9 mouse cellular contexts compared by ENCODE assay signal in the genomic region with DNA sequence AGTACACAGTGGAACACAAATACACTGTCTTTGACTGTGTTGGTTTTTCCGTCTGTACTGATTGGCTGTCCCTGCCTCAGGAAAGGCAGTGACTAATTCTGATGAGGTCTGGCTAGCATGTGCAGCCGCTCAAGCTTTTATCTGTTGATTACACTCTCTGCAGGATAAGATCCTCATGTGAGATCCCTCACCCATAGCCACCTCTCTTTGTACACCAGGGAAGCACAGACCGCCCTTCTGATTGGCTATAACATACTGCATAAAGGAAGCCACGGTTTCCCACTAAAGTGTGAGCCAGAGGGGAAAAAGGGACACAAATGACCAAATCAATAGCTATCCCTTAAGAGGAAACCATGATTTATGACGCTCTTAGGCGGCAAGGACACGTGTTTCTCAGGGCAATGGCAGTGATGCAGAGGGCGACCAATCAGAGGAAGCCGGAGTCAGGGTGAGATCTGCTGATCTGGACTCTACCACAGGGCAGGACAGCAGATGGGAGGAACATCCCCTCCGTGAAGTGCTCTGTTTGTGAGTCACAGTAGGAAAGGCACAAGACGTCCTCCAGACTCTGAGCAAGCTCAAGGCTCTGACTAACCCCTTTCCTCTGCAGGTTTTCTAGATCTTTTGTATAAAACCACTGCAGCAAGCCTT.
DNase-seq lines count a peak whose midpoint lies in the region; ATAC-seq lines count a peak whose summit lies in the region.
"Had no signal": no experiment of that assay in that cellular context is flagged by ENCODE, and none has a peak within 500 bp of the region (broad histone marks: within the 10 kb centered on the region; RNA-seq: fewer than 3 reads in every experiment).

No protein-coding gene starts in this region.

- 0 out of 2 replicates have a peak, but pooled peaks have one; percentile 66 for ATAC-seq in kidney, embryonic 15.5 days (replicated peaks; ENCODE audit: low FRiP score)
- ATAC-seq in activated CD4-positive, CD25-positive, alpha-beta regulatory T cell, adult 4 months, result peak; percentile 57
- peak; percentile 58 for ATAC-seq in midbrain, embryonic 16.5 days

- no peak overlapping the region for H3K4me3 ChIP-seq in kidney, embryonic 15.5 days (replicated peaks)
- H3K4me3 ChIP-seq in hindbrain, embryonic 10.5 days, result no peak overlapping the region
- H3K4me3 ChIP-seq in midbrain, embryonic 16.5 days (ENCODE audit: low read depth, low read length), result no peak overlapping the region
- H3K4me3 ChIP-seq: limb, embryonic 12.5 days had no signal

- no peak overlapping the region for H3K4me2 ChIP-seq in kidney, embryonic 15.5 days
- 0 out of 2 replicates have a peak overlapping the region, but pooled peaks have one; percentile 15 for H3K4me2 ChIP-seq in midbrain, embryonic 16.5 days (ENCODE audit: low read length)
- H3K4me2 ChIP-seq: limb, embryonic 12.5 days had no signal

- no peaks in the 10 kb centered on the region for H3K27me3 ChIP-seq in kidney, embryonic 15.5 days
- H3K27me3 ChIP-seq in hindbrain, embryonic 10.5 days (ENCODE audit: insufficient read depth, poor library complexity, severe bottlenecking), result no peaks in the 10 kb centered on the region
- no peaks in the 10 kb centered on the region for H3K27me3 ChIP-seq in midbrain, embryonic 16.5 days (ENCODE audit: control insufficient read depth, insufficient read depth, low read depth, low read length)
- H3K27me3 ChIP-seq: limb, embryonic 12.5 days had no signal

- H3K4me1 ChIP-seq in kidney, embryonic 15.5 days, result 0 out of 2 replicates have a peak, but pooled peaks cover 4% of the 10 kb centered on the region
- H3K4me1 ChIP-seq in hindbrain, embryonic 10.5 days (replicated peaks), result peaks cover 6% of the 10 kb centered on the region; the same call in 1 of the 2 replicates
- no peaks in the 10 kb centered on the region; the same call in 1 of the 2 replicates for H3K4me1 ChIP-seq in midbrain, embryonic 16.5 days (ENCODE audit: control insufficient read depth, insufficient read depth, low read length)

- no peaks in the 10 kb centered on the region for H3K9me3 ChIP-seq in kidney, embryonic 15.5 days (replicated peaks)
- no peaks in the 10 kb centered on the region for H3K9me3 ChIP-seq in hindbrain, embryonic 10.5 days
- no peaks in the 10 kb centered on the region for H3K9me3 ChIP-seq in midbrain, embryonic 16.5 days (replicated peaks; ENCODE audit: control insufficient read depth, low read length, poor library complexity, severe bottlenecking)
- H3K9me3 ChIP-seq: limb, embryonic 12.5 days had no signal

- 24% methylated on average over 11 of the region's 11 CpGs for WGBS in kidney, embryonic 15.5 days
- WGBS in hindbrain, embryonic 10.5 days, result 63% methylated on average over 11 of the region's 11 CpGs
- WGBS in midbrain, embryonic 16.5 days, result 49% methylated on average over 11 of the region's 11 CpGs

- H3K9ac ChIP-seq in kidney, embryonic 15.5 days, result no peak overlapping the region
- H3K9ac ChIP-seq in midbrain, embryonic 16.5 days (ENCODE audit: low read depth, low read length), result no peak overlapping the region
- H3K9ac ChIP-seq: limb, embryonic 12.5 days had no signal

- no peak overlapping the region for H3K27ac ChIP-seq in kidney, embryonic 15.5 days
- H3K27ac ChIP-seq in hindbrain, embryonic 10.5 days, result peak overlapping the region; percentile 45; the same call in 1 of the 2 replicates
- H3K27ac ChIP-seq in midbrain, embryonic 16.5 days (ENCODE audit: low read length), result no peak overlapping the region
- H3K27ac ChIP-seq: limb, embryonic 12.5 days had no signal

- H3K36me3 ChIP-seq in kidney, embryonic 15.5 days, result no peaks in the 10 kb centered on the region
- H3K36me3 ChIP-seq in hindbrain, embryonic 10.5 days, result no peaks in the 10 kb centered on the region
- H3K36me3 ChIP-seq in midbrain, embryonic 16.5 days (ENCODE audit: control insufficient read depth, insufficient read depth, low read length), result no peaks in the 10 kb centered on the region
- H3K36me3 ChIP-seq: limb, embryonic 12.5 days had no signal

- DNase-seq in kidney, postnatal 14 days, result no peak
- no peak for DNase-seq in hindbrain, embryonic 10.5 days (ENCODE audit: low spot score)
- no peak for DNase-seq in urinary bladder, postnatal 14 days (ENCODE audit: low spot score)
- no peak for DNase-seq in c-Kit-positive CD71-positive TER-119-positive erythroid progenitor cells, embryonic 14.5 days (ENCODE audit: low spot score)
- DNase-seq in ovary, postnatal 14 days (ENCODE audit: low spot score), result no peak
